Mouse (Mus musculus): ENCODE measurements around the gene Fam122b. TPM values are rescaled to one million over a fixed set of nuclear protein-coding genes. Genes with fewer than 3 reads are reported as not detected.

Gene Fam122b
- polyA plus RNA-seq, 1 experiment from 2014 or later, result 5.3 TPM

GRCm38 (mm10) chrX:53224353-53224944 lies 45.2 kb downstream of the Fam122b start:
- DNase-seq (ENCODE audit: low spot score), result peak; percentile 48
- Histone ChIP-seq H3K27ac (0 out of 2 replicates have a peak overlapping the region, but pooled peaks have one; percentile 36), H3K9me3 (replicated peaks; ENCODE audit: low read length) (no peaks in the 10 kb centered on the region), H3K27me3 (ENCODE audit: insufficient read depth, low read length) (no peaks in the 10 kb centered on the region), H3K9ac (ENCODE audit: low read depth, low read length) (no peak overlapping the region), H3K4me2 (ENCODE audit: low read length) (no peak overlapping the region), H3K4me3 (replicated peaks; ENCODE audit: low read depth, low read length) (no peak overlapping the region), H3K36me3 (ENCODE audit: insufficient read depth, low read length) (no peaks in the 10 kb centered on the region), H3K4me1 (replicated peaks; ENCODE audit: insufficient read depth, low read length) (no peaks in the 10 kb centered on the region)
- no peak for TF ChIP-seq CTCF (IDR thresholded peaks at IDR 0.05; ENCODE audit: low read depth)
- 43% methylated on average over 6 of the region's 6 CpGs for WGBS
- no peak for ATAC-seq (replicated peaks; ENCODE audit: low FRiP score, low read depth)

GRCm38 (mm10) chrX:53220855-53221254 lies 48.8 kb downstream of the Fam122b start:
- Histone ChIP-seq H3K9ac (ENCODE audit: low read depth, low read length) (no peak overlapping the region), H3K9me3 (replicated peaks; ENCODE audit: low read length) (no peaks in the 10 kb centered on the region), H3K27me3 (ENCODE audit: insufficient read depth, low read length) (no peaks in the 10 kb centered on the region), H3K4me1 (replicated peaks; ENCODE audit: insufficient read depth, low read length) (no peaks in the 10 kb centered on the region), H3K4me3 (replicated peaks; ENCODE audit: low read depth, low read length) (no peak overlapping the region), H3K36me3 (ENCODE audit: insufficient read depth, low read length) (no peaks in the 10 kb centered on the region), H3K4me2 (ENCODE audit: low read length) (no peak overlapping the region), H3K27ac (no peak overlapping the region)
- TF ChIP-seq CTCF (IDR thresholded peaks at IDR 0.05; ENCODE audit: low read depth), result no peak
- DNase-seq (ENCODE audit: low spot score), result no peak
- 88% methylated on average over 9 of the region's 9 CpGs for WGBS
- ATAC-seq (replicated peaks; ENCODE audit: low FRiP score, low read depth), result no peak

GRCm38 (mm10) chrX:53214557-53215229 lies 54.9 kb downstream of the Fam122b start:
- Histone ChIP-seq H3K36me3 (ENCODE audit: insufficient read depth, low read length) (no peaks in the 10 kb centered on the region), H3K4me3 (replicated peaks; ENCODE audit: low read depth, low read length) (no peak overlapping the region), H3K4me1 (replicated peaks; ENCODE audit: insufficient read depth, low read length) (0 out of 2 replicates have a peak, but pooled peaks cover 6% of the 10 kb centered on the region), H3K27ac (no peak overlapping the region), H3K27me3 (ENCODE audit: insufficient read depth, low read length) (no peaks in the 10 kb centered on the region), H3K9me3 (replicated peaks; ENCODE audit: low read length) (no peaks in the 10 kb centered on the region), H3K4me2 (ENCODE audit: low read length) (no peak overlapping the region), H3K9ac (ENCODE audit: low read depth, low read length) (no peak overlapping the region)
- WGBS, result 56% methylated on average over 7 of the region's 7 CpGs
- TF ChIP-seq CTCF (IDR thresholded peaks at IDR 0.05; ENCODE audit: low read depth), result no peak
- no peak for DNase-seq (ENCODE audit: low spot score)
- ATAC-seq (replicated peaks; ENCODE audit: low FRiP score, low read depth), result no peak

GRCm38 (mm10) chrX:53213838-53214237 lies 55.8 kb downstream of the Fam122b start:
- H3K27ac ChIP-seq, result peak overlapping the region; percentile 8; the same call in 1 of the 2 replicates
- no peak overlapping the region for H3K4me2 ChIP-seq (ENCODE audit: low read length)
- no peak overlapping the region for H3K4me3 ChIP-seq (replicated peaks; ENCODE audit: low read depth, low read length)
- 63% methylated on average over 2 of the region's 2 CpGs for WGBS
- TF ChIP-seq CTCF (IDR thresholded peaks at IDR 0.05; ENCODE audit: low read depth), result no peak
- ATAC-seq (replicated peaks; ENCODE audit: low FRiP score, low read depth) (no peak), DNase-seq (ENCODE audit: low spot score) (no peak)
- H3K4me1 ChIP-seq (replicated peaks; ENCODE audit: insufficient read depth, low read length), result 0 out of 2 replicates have a peak, but pooled peaks cover 6% of the 10 kb centered on the region
- no peaks in the 10 kb centered on the region for H3K9me3 ChIP-seq (replicated peaks; ENCODE audit: low read length)
- H3K36me3 ChIP-seq (ENCODE audit: insufficient read depth, low read length), result no peaks in the 10 kb centered on the region
- no peaks in the 10 kb centered on the region for H3K27me3 ChIP-seq (ENCODE audit: insufficient read depth, low read length)
- H3K9ac ChIP-seq (ENCODE audit: low read depth, low read length), result no peak overlapping the region

GRCm38 (mm10) chrX:53212485-53212884 lies 57.1 kb downstream of the Fam122b start:
- H3K4me3 ChIP-seq (replicated peaks; ENCODE audit: low read depth, low read length), result no peak overlapping the region
- no peaks in the 10 kb centered on the region for H3K36me3 ChIP-seq (ENCODE audit: insufficient read depth, low read length)
- H3K9ac ChIP-seq (ENCODE audit: low read depth, low read length), result no peak overlapping the region
- H3K4me2 ChIP-seq (ENCODE audit: low read length), result no peak overlapping the region
- TF ChIP-seq CTCF (IDR thresholded peaks at IDR 0.05; ENCODE audit: low read depth), result no peak
- DNase-seq (ENCODE audit: low spot score) (no peak), ATAC-seq (replicated peaks; ENCODE audit: low FRiP score, low read depth) (no peak)
- H3K27me3 ChIP-seq (ENCODE audit: insufficient read depth, low read length), result no peaks in the 10 kb centered on the region
- H3K9me3 ChIP-seq (replicated peaks; ENCODE audit: low read length), result no peaks in the 10 kb centered on the region
- peak overlapping the region; percentile 65 for H3K27ac ChIP-seq
- 53% methylated on average over 9 of the region's 9 CpGs for WGBS
- H3K4me1 ChIP-seq (replicated peaks; ENCODE audit: insufficient read depth, low read length), result 0 out of 2 replicates have a peak, but pooled peaks cover 6% of the 10 kb centered on the region

- peak; percentile 91 for ATAC-seq (replicated peaks; ENCODE audit: low FRiP score, low read depth)
- 58% methylated on average over 7 of the region's 7 CpGs for WGBS
- TF ChIP-seq CTCF (IDR thresholded peaks at IDR 0.05; ENCODE audit: low read depth), result 0 out of 2 replicates have a peak, but pooled peaks have one; percentile 4
Measured at GRCm38 (mm10) chrX:53211756-53212483, 57.7 kb downstream of the Fam122b start.

More at GRCm38 (mm10) chrX:53211756-53212483, 57.7 kb downstream of the Fam122b start:
- no peak overlapping the region for H3K4me3 ChIP-seq (replicated peaks; ENCODE audit: low read depth, low read length)
- H3K9ac ChIP-seq (ENCODE audit: low read depth, low read length), result no peak overlapping the region
- no peaks in the 10 kb centered on the region for H3K27me3 ChIP-seq (ENCODE audit: insufficient read depth, low read length)
- no peaks in the 10 kb centered on the region for H3K9me3 ChIP-seq (replicated peaks; ENCODE audit: low read length)
- H3K4me2 ChIP-seq (ENCODE audit: low read length), result no peak overlapping the region
- H3K27ac ChIP-seq, result peak overlapping the region; percentile 65
- peak; percentile 79 for DNase-seq (ENCODE audit: low spot score)
- 0 out of 2 replicates have a peak, but pooled peaks cover 6% of the 10 kb centered on the region for H3K4me1 ChIP-seq (replicated peaks; ENCODE audit: insufficient read depth, low read length)
- no peaks in the 10 kb centered on the region for H3K36me3 ChIP-seq (ENCODE audit: insufficient read depth, low read length)
